Mouse (Mus musculus): ENCODE data around the gene Dyrk1b. TPM values are rescaled to one million over a fixed set of nuclear protein-coding genes. Genes with fewer than 3 reads are reported as not detected.
"Not testable (repeated sequence)": the region's sequence is repeated elsewhere in the genome, so short reads cannot be mapped to it uniquely, and the experiment has no call there.

Dyrk1b gene
- polyA plus RNA-seq (2012; ENCODE audit: insufficient read depth, insufficient read length, missing spikeins) = 17.9 and 26.8 TPM in 2 replicates

DNA sequence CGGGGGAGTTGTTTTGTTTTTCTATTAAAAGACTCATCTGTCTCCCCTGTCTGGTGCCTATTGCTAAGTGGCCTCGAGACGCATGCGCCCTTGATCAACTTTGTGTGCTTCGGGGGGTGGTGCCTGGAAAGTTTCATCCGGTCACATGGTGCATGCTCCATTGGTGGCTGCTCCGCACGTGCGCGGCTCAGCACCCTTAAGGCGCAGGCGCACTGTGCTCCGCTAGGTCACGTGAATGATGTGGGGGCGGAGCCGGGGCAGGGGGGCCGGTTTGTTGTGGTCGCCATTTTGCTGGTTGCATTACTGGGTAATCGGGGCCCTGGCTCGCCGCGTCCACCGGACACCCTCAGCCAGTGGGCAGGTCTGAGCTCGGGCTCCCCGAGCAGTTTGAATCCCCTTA is at the start of gene Dyrk1b:
Gene Dyrk1b, plus strand, starts transcription at position 242 of the 400 bp plus-strand sequence.
- H3K4me1 ChIP-seq (ENCODE audit: control insufficient read depth, insufficient read depth, insufficient read length, low read length) = no peaks in the 10 kb centered on the region

DNA sequence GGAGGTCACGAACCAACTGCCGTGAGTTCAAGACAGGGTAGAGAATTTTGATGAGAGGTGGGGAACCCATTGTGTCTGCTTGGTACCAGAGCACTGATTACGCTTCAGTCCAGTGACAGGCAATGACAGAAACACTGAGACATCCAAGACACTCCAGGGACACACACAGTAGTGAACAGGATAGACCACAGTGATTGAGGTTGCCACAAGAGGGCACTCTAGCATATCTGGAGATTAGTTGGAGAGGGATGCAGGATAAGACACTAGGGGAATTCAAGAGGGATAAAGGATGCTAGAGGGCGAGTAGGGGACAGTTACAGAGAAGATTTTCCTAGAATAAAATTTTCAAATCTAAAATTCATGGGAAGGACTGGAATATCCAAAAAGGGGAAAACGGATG is 41.7 kb upstream of the Dyrk1b start:
- Histone ChIP-seq H3K4me3 (ENCODE audit: insufficient read depth, low read depth, low read length) (no peak overlapping the region), H3K27ac (replicated peaks; ENCODE audit: low read depth, low read length) (no peak overlapping the region), H3K4me1 (ENCODE audit: control insufficient read depth, insufficient read depth, insufficient read length, low read length) (no peaks in the 10 kb centered on the region)

More for the DNA sequence above, at the start of gene Dyrk1b:
- Histone ChIP-seq H3K27ac (replicated peaks; ENCODE audit: low read depth, low read length) (peak within 1 kb of the TSS; percentile 79), H3K4me3 (ENCODE audit: insufficient read depth, low read depth, low read length) (peak within 1 kb of the TSS; percentile 89)

GRCm38 (mm10) chr7:28148263-28148662 is 31.0 kb upstream of the Dyrk1b start:
- Histone ChIP-seq H3K4me1 (ENCODE audit: control insufficient read depth, insufficient read depth, insufficient read length, low read length) (no peaks in the 10 kb centered on the region), H3K4me3 (ENCODE audit: insufficient read depth, low read depth, low read length) (no peak overlapping the region), H3K27ac (replicated peaks; ENCODE audit: low read depth, low read length) (no peak overlapping the region)

GRCm38 (mm10) chr7:28149841-28150240 is 29.4 kb upstream of the Dyrk1b start:
- Histone ChIP-seq H3K4me1 (ENCODE audit: control insufficient read depth, insufficient read depth, insufficient read length, low read length) (no peaks in the 10 kb centered on the region), H3K4me3 (ENCODE audit: insufficient read depth, low read depth, low read length) (no peak overlapping the region), H3K27ac (replicated peaks; ENCODE audit: low read depth, low read length) (no peak overlapping the region)

GRCm38 (mm10) chr7:28151584-28152221 is 27.6 kb upstream of the Dyrk1b start:
- Histone ChIP-seq H3K4me1 (ENCODE audit: control insufficient read depth, insufficient read depth, insufficient read length, low read length) (no peaks in the 10 kb centered on the region), H3K27ac (replicated peaks; ENCODE audit: low read depth, low read length) (no peak overlapping the region), H3K4me3 (ENCODE audit: insufficient read depth, low read depth, low read length) (no peak overlapping the region)

- not testable (repeated sequence) for H3K27ac ChIP-seq (replicated peaks; ENCODE audit: low read depth, low read length); H3K4me3 ChIP-seq (ENCODE audit: insufficient read depth, low read depth, low read length); H3K4me1 ChIP-seq (ENCODE audit: control insufficient read depth, insufficient read depth, insufficient read length, low read length)
Observed at GRCm38 (mm10) chr7:28153595-28153994, 25.7 kb upstream of the Dyrk1b start.

DNA sequence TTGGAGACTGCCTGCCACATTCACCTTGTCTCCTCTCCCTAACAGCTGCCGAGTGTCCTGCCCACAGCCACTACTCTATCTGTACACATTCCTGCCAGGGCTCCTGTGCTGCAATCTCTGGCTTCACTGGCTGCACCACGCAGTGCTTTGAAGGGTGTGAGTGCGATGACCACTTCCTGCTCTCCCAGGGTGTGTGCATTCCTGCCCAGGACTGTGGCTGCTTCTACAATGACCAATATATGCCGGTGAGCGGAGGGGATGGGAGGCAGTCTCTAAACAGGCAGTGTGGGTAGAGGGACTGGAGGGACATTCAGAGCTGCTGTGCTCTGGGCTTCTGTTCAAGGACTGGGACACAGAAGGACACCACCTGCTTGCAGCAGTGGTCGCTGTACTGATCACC is 20.0 kb upstream of the Dyrk1b start:
- H3K4me3 ChIP-seq (ENCODE audit: insufficient read depth, low read depth, low read length) = no peak overlapping the region
- no peak overlapping the region for H3K27ac ChIP-seq (replicated peaks; ENCODE audit: low read depth, low read length)
- no peaks in the 10 kb centered on the region for H3K4me1 ChIP-seq (ENCODE audit: control insufficient read depth, insufficient read depth, insufficient read length, low read length)

- Histone ChIP-seq H3K27ac (replicated peaks; ENCODE audit: low read depth, low read length) (no peak overlapping the region), H3K4me3 (ENCODE audit: insufficient read depth, low read depth, low read length) (no peak overlapping the region), H3K4me1 (ENCODE audit: control insufficient read depth, insufficient read depth, insufficient read length, low read length) (no peaks in the 10 kb centered on the region)
Observed at GRCm38 (mm10) chr7:28159893-28160292, 19.4 kb upstream of the Dyrk1b start.

- Histone ChIP-seq H3K4me3 (ENCODE audit: insufficient read depth, low read depth, low read length) (no peak overlapping the region), H3K27ac (replicated peaks; ENCODE audit: low read depth, low read length) (no peak overlapping the region), H3K4me1 (ENCODE audit: control insufficient read depth, insufficient read depth, insufficient read length, low read length) (no peaks in the 10 kb centered on the region)
Observed at GRCm38 (mm10) chr7:28161163-28161749, 18.0 kb upstream of the Dyrk1b start.

- no peak overlapping the region for H3K27ac ChIP-seq (replicated peaks; ENCODE audit: low read depth, low read length)
- H3K4me1 ChIP-seq (ENCODE audit: control insufficient read depth, insufficient read depth, insufficient read length, low read length) = peaks cover 3% of the 10 kb centered on the region; the same call in 1 of the 2 replicates
- no peak overlapping the region for H3K4me3 ChIP-seq (ENCODE audit: insufficient read depth, low read depth, low read length)
Observed at GRCm38 (mm10) chr7:28165406-28165805, 13.9 kb upstream of the Dyrk1b start.

GRCm38 (mm10) chr7:28168320-28169115 is 10.8 kb upstream of the Dyrk1b start:
- H3K27ac ChIP-seq (replicated peaks; ENCODE audit: low read depth, low read length) = peak overlapping the region; percentile 12
- H3K4me3 ChIP-seq (ENCODE audit: insufficient read depth, low read depth, low read length) = peak overlapping the region; percentile 58
- peaks cover 6% of the 10 kb centered on the region for H3K4me1 ChIP-seq (ENCODE audit: control insufficient read depth, insufficient read depth, insufficient read length, low read length)

DNA sequence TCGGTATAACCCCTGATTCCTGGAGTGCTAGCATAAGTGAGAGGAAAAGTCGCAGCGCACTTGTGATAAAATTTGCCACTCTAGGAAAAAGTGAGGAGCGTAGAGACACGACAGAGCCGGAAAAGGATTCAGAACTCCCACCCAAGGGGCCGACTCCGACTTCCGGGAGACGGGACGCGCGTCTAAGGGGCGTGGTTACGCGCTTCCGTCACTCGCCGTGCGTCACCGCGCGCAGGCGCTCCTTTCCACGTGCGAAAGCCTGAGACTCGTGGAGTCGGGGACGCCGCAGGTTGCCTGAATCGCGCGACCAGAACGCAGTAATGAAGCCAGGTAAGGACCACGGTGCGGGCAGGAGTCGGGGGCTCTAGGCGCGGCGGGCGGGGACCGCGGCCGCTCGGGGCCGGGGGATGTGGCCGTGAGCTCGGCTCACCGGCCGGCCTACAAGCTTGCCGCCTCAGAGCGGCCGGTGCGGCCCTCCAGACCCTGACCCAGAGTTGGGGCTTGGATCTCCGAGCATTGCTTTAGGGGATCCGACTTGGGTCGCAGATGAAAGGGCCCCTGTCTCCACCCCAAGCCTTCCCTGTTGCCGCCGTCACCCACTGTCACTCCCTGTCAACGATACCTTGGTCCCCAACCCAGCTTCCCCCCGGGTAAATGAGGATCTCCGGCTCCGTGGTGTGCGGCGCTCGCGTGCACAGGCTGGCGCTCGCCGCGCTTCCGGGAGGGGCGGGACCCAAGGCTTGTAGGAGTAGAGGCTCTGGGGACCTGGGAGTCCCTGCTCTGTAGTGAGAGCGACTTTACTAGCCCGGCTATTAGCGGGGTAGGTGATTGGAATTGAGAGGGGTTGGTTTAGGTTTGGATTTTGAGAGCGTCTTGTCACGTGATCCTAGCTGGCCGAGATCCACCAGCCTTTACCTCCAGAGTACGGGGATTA is 9.5 kb upstream of the Dyrk1b start, which contains the start of gene Fbl:
Gene Fbl, plus strand, starts transcription at position 222 of the 934 bp plus-strand sequence.
- peaks cover 6% of the 10 kb centered on the region for H3K4me1 ChIP-seq (ENCODE audit: control insufficient read depth, insufficient read depth, insufficient read length, low read length)
- H3K4me3 ChIP-seq (ENCODE audit: insufficient read depth, low read depth, low read length) = peak within 1 kb of the TSS; percentile 76
- H3K27ac ChIP-seq (replicated peaks; ENCODE audit: low read depth, low read length) = peak within 1 kb of the TSS; percentile 32

GRCm38 (mm10) chr7:28175358-28175757 is 3.9 kb upstream of the Dyrk1b start:
- Histone ChIP-seq H3K4me1 (ENCODE audit: control insufficient read depth, insufficient read depth, insufficient read length, low read length) (peaks cover 3% of the 10 kb centered on the region; the same call in 1 of the 2 replicates), H3K4me3 (ENCODE audit: insufficient read depth, low read depth, low read length) (no peak overlapping the region), H3K27ac (replicated peaks; ENCODE audit: low read depth, low read length) (0 out of 2 replicates have a peak overlapping the region, but pooled peaks have one; percentile 8)

DNA sequence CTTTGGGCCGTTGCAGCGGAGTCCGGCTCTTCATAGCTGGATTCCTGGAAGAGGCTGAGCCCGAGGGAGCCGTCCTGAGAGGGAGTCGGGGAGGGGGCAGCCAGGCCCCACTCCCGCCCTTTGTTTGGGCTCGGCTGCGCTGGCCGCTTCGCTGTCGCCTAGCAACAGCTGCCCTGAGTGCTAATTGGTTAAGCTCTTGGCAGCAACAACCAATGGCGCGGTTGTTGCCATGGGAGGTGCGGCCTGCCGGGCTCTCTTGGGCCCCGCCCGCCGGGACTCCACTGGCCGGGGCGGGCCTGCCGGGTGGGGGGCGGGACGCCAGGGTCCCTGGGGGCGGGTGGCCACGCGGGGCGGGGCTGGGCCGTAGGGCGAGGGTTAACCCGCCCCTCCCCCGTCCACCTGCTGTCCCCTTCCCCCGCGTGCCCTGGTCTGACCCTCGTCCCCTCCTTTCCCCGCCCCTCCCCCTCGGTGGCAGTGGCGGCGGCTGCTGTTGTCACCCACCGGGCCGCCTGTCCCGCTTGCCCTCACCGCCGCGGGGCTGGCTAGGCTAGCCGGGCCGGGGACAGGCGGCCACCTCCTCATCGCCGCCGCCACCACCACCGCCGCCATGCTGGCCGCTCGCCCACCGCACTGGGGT is 590 bp downstream of the Dyrk1b start:
- H3K27ac ChIP-seq (replicated peaks; ENCODE audit: low read depth, low read length) = peak overlapping the region; percentile 79
- H3K4me1 ChIP-seq (ENCODE audit: control insufficient read depth, insufficient read depth, insufficient read length, low read length) = no peaks in the 10 kb centered on the region
- peak overlapping the region; percentile 89 for H3K4me3 ChIP-seq (ENCODE audit: insufficient read depth, low read depth, low read length)

Measured in brown adipose tissue, adult 24 weeks (tissue).